Mouse (Mus musculus) G1E (cell line): ENCODE measurements at regions not wholly inside any gene's neighbourhood (a gene's known extent, or its start where the extent isn't known, plus 50 kb on each side); places are given as distances from the start of the nearest gene placed in this dataset.

Source experiments
- ATAC-seq: 2 replicates; pipeline ENCODE4 v1.8.0; 2016; ENCODE audit warnings: mild to moderate bottlenecking; ENCODE audit not compliant: insufficient number of reproducible peaks, poor library complexity, low FRiP score, severe bottlenecking; ENCODE audit errors: extremely low read depth
- DNase-seq: peaks from one replicate; pipeline ENCODE4 v3.0.0; 2012; ENCODE audit warnings: low spot score
- H3K27me3 ChIP-seq: 2 replicates; pipeline ENCODE4 v1.6.1; 2012; ENCODE audit warnings: mild to moderate bottlenecking, low read length, inconsistent platforms; ENCODE audit not compliant: insufficient read depth
- H3K36me3 ChIP-seq: replicated peaks from 2 replicates; pipeline ENCODE3; 2012; ENCODE audit warnings: mild to moderate bottlenecking, inconsistent platforms
- H3K4me1 ChIP-seq: 2 replicates; pipeline ENCODE4 v1.6.1; 2012; ENCODE audit warnings: low read depth, low read length, inconsistent platforms, mixed read lengths; ENCODE audit not compliant: insufficient read depth
- H3K4me3 ChIP-seq: 2 replicates; pipeline ENCODE4 v1.5.1; 2012; ENCODE audit warnings: low read depth, mild to moderate bottlenecking, inconsistent platforms, low read length, moderate library complexity, mixed read lengths
- H3K9me3 ChIP-seq: replicated peaks from 2 replicates; pipeline ENCODE4 v1.6.1; 2012; ENCODE audit warnings: inconsistent platforms
- CTCF ChIP-seq: IDR thresholded peaks from 2 replicates; pipeline ENCODE4 v1.5.1; 2012; ENCODE audit warnings: low read depth, low read length, inconsistent platforms, mixed read lengths
- GATA1 ChIP-seq: IDR thresholded peaks from 2 replicates; pipeline ENCODE4 v1.6.1; 2012; ENCODE audit warnings: borderline replicate concordance, low read length, inconsistent platforms, mixed read lengths
- GATA2 ChIP-seq: IDR thresholded peaks from 2 replicates; pipeline ENCODE4 v1.6.1; 2012; ENCODE audit warnings: low read depth, low read length, inconsistent platforms, borderline replicate concordance
- POLR2AphosphoS5 ChIP-seq: IDR thresholded peaks from 2 replicates; pipeline ENCODE4 v1.6.1; 2012; ENCODE audit warnings: low read depth, low read length, inconsistent platforms; ENCODE audit not compliant: insufficient replicate concordance
- TAL1 ChIP-seq: conservative IDR thresholded peaks from 2 replicates; pipeline ENCODE4 v1.6.1; 2012; ENCODE audit warnings: low read depth, low read length, inconsistent platforms, mixed read lengths

GRCm38 (mm10) chr14:103932170-103932569 lies 88.0 kb upstream of the Ednrb start:
- TF ChIP-seq GATA2 (no peak), POLR2AphosphoS5 (no peak), GATA1 (no peak), TAL1 (no peak), CTCF (no peak)
- no peak for ATAC-seq
- no peaks in the 10 kb centered on the region for H3K36me3 ChIP-seq
- no peak overlapping the region for H3K4me3 ChIP-seq
- DNase-seq, result no peak
- peaks cover 20% of the 10 kb centered on the region for H3K9me3 ChIP-seq
- no peaks in the 10 kb centered on the region for H3K27me3 ChIP-seq
- no peaks in the 10 kb centered on the region for H3K4me1 ChIP-seq

- Histone ChIP-seq H3K4me1 (no peaks in the 10 kb centered on the region), H3K36me3 (no peaks in the 10 kb centered on the region), H3K27me3 (no peaks in the 10 kb centered on the region), H3K4me3 (no peak overlapping the region), H3K9me3 (peaks cover 17% of the 10 kb centered on the region)
- TF ChIP-seq CTCF, result no peak
- TF ChIP-seq GATA2, result no peak
- no peak for DNase-seq
- no peak for ATAC-seq
Measured at GRCm38 (mm10) chr14:103929734-103930364, 85.6 kb upstream of the Ednrb start.

GRCm38 (mm10) chr14:103929155-103929729 lies 85.0 kb upstream of the Ednrb start:
- ATAC-seq (no peak), DNase-seq (no peak)
- no peaks in the 10 kb centered on the region for H3K36me3 ChIP-seq
- TF ChIP-seq CTCF (no peak), GATA2 (no peak), TAL1 (no peak), POLR2AphosphoS5 (no peak)
- no peaks in the 10 kb centered on the region for H3K4me1 ChIP-seq
- H3K9me3 ChIP-seq, result peaks cover 17% of the 10 kb centered on the region
- no peaks in the 10 kb centered on the region for H3K27me3 ChIP-seq
- H3K4me3 ChIP-seq, result no peak overlapping the region

GRCm38 (mm10) chr14:103920169-103920568 lies 76.0 kb upstream of the Ednrb start:
- ATAC-seq (no peak), DNase-seq (no peak)
- TF ChIP-seq GATA1, result no peak
- TF ChIP-seq TAL1, result no peak
- TF ChIP-seq POLR2AphosphoS5, result no peak
- no peak for TF ChIP-seq GATA2
- no peak for TF ChIP-seq CTCF
- H3K4me3 ChIP-seq, result no peak overlapping the region
- no peaks in the 10 kb centered on the region for H3K27me3 ChIP-seq
- H3K4me1 ChIP-seq, result no peaks in the 10 kb centered on the region
- H3K36me3 ChIP-seq, result no peaks in the 10 kb centered on the region
- H3K9me3 ChIP-seq, result peaks cover 44% of the 10 kb centered on the region

- ATAC-seq (no peak), DNase-seq (no peak)
- TF ChIP-seq POLR2AphosphoS5 (no peak), GATA2 (no peak), TAL1 (no peak), CTCF (no peak), GATA1 (no peak)
- H3K4me1 ChIP-seq, result no peaks in the 10 kb centered on the region
- peaks cover 44% of the 10 kb centered on the region for H3K9me3 ChIP-seq
- no peaks in the 10 kb centered on the region for H3K36me3 ChIP-seq
- H3K4me3 ChIP-seq, result no peak overlapping the region
- no peaks in the 10 kb centered on the region for H3K27me3 ChIP-seq
Measured at GRCm38 (mm10) chr14:103919380-103919779, 75.2 kb upstream of the Ednrb start.

GRCm38 (mm10) chr14:103913453-103913852 lies 69.3 kb upstream of the Ednrb start:
- Histone ChIP-seq H3K4me1 (no peaks in the 10 kb centered on the region), H3K36me3 (no peaks in the 10 kb centered on the region), H3K27me3 (no peaks in the 10 kb centered on the region), H3K4me3 (no peak overlapping the region), H3K9me3 (peaks cover 40% of the 10 kb centered on the region)
- ATAC-seq (no peak), DNase-seq (no peak)
- TF ChIP-seq GATA1 (no peak), POLR2AphosphoS5 (no peak), CTCF (no peak), GATA2 (no peak), TAL1 (no peak)

- Histone ChIP-seq H3K4me1 (no peaks in the 10 kb centered on the region), H3K4me3 (no peak overlapping the region), H3K9me3 (peaks cover 35% of the 10 kb centered on the region), H3K36me3 (no peaks in the 10 kb centered on the region), H3K27me3 (no peaks in the 10 kb centered on the region)
- DNase-seq, result no peak
- no peak for TF ChIP-seq POLR2AphosphoS5
- no peak for TF ChIP-seq GATA1
- TF ChIP-seq TAL1, result no peak
- no peak for TF ChIP-seq GATA2
- TF ChIP-seq CTCF, result no peak
- no peak for ATAC-seq
Measured at GRCm38 (mm10) chr14:103911707-103912106, 67.5 kb upstream of the Ednrb start.
